Mouse (Mus musculus) erythroblast, embryonic 14.5 days (primary cell): ENCODE results near the gene Gal3st1.

Experiments
- GATA1 ChIP-seq: IDR thresholded peaks from 2 replicates; pipeline ENCODE4 v1.6.1; 2012; ENCODE audit warnings: low read length, inconsistent platforms, mixed read lengths
- TAL1 ChIP-seq: IDR thresholded peaks from 3 replicates; pipeline ENCODE4 v1.6.1; 2012; ENCODE audit warnings: low read length, inconsistent platforms, mixed read lengths

GRCm38 (mm10) chr11:3963155-3963554, 20.3 kb upstream of the Gal3st1 start:
- TF ChIP-seq GATA1 = no peak
- TF ChIP-seq TAL1 = no peak
